Mouse (Mus musculus): Measurements from ENCODE around the gene Palm. TPM values are rescaled to one million over a fixed set of nuclear protein-coding genes. Genes with fewer than 3 reads are reported as not detected.

The Palm gene
- polyA plus RNA-seq, 1 experiment = 1.2 TPM

GRCm38 (mm10) chr10:79862049-79862788 lies 68.8 kb downstream of the Palm start:
- TF ChIP-seq GATA1 (IDR thresholded peaks at IDR 0.05; ENCODE audit: low read length) = no peak

- no peak for TF ChIP-seq GATA1 (IDR thresholded peaks at IDR 0.05; ENCODE audit: low read length)
Measured at GRCm38 (mm10) chr10:79862925-79863324, 69.6 kb downstream of the Palm start.

GRCm38 (mm10) chr10:79864351-79865188 lies 71.2 kb downstream of the Palm start:
- TF ChIP-seq GATA1 (IDR thresholded peaks at IDR 0.05; ENCODE audit: low read length) = no peak

- no peak for TF ChIP-seq GATA1 (IDR thresholded peaks at IDR 0.05; ENCODE audit: low read length)
Measured at GRCm38 (mm10) chr10:79865189-79865601, 71.8 kb downstream of the Palm start.

- TF ChIP-seq GATA1 (IDR thresholded peaks at IDR 0.05; ENCODE audit: low read length) = no peak
Measured at GRCm38 (mm10) chr10:79865801-79866295, 72.5 kb downstream of the Palm start.

- no peak for TF ChIP-seq GATA1 (IDR thresholded peaks at IDR 0.05; ENCODE audit: low read length)
Measured at GRCm38 (mm10) chr10:79866601-79867000, 73.2 kb downstream of the Palm start.

Other genes starting within 250 kb of the Palm start
- 0.05 TPM in 1 of 2 replicates, not detected in the other for gene Mier2, start 238.4 kb upstream of the Palm start, polyA plus RNA-seq (2012)
- gene Theg, start 206.2 kb upstream of the Palm start, polyA plus RNA-seq (2012) = not detected in 2 replicates
- not detected in 2 replicates for gene C2cd4c, start 179.5 kb upstream of the Palm start, polyA plus RNA-seq (2012)
- gene Shc2, start 155.7 kb upstream of the Palm start, polyA plus RNA-seq (2012) = not detected in 2 replicates
- gene Odf3l2, start 147.8 kb upstream of the Palm start, polyA plus RNA-seq (2012) = not detected in 2 replicates
- gene Madcam1, start 129.0 kb upstream of the Palm start, polyA plus RNA-seq (2012) = not detected in 2 replicates
- 119 and 126 TPM in 2 replicates for gene Tpgs1, start 124.2 kb upstream of the Palm start, polyA plus RNA-seq (2012)
- 540 and 646 TPM in 2 replicates for gene Cdc34, start 111.4 kb upstream of the Palm start, polyA plus RNA-seq (2012)
- 0.25 and 0.30 TPM in 2 replicates for gene Gzmm, start 104.6 kb upstream of the Palm start, polyA plus RNA-seq (2012)
- 834 and 1,207 TPM in 2 replicates for gene Bsg, start 89.1 kb upstream of the Palm start, polyA plus RNA-seq (2012)
- gene Hcn2, start 76.9 kb upstream of the Palm start, polyA plus RNA-seq (2012) = 0.49 and 0.78 TPM in 2 replicates
- gene Polrmt, start 47.0 kb upstream of the Palm start, polyA plus RNA-seq (2012) = 52.0 and 53.1 TPM in 2 replicates
- gene Fgf22, start 38.5 kb upstream of the Palm start, polyA plus RNA-seq (2012) = not detected in 2 replicates
- 373 and 414 TPM in 2 replicates for gene Rnf126, start 26.6 kb upstream of the Palm start, polyA plus RNA-seq (2012)
- gene Fstl3, start 16.3 kb upstream of the Palm start, polyA plus RNA-seq (2012) = 0.06 and 0.11 TPM in 2 replicates
- gene Prss57, start 2.6 kb upstream of the Palm start, polyA plus RNA-seq (2012) = not detected in 2 replicates
- not detected in 2 replicates for gene Misp, start 27.4 kb downstream of the Palm start, polyA plus RNA-seq (2012)
- gene Ptbp1, start 60.9 kb downstream of the Palm start, polyA plus RNA-seq (2012) = 1,266 and 1,318 TPM in 2 replicates
- gene Prtn3, start 80.9 kb downstream of the Palm start, polyA plus RNA-seq (2012) = 0.38 TPM in 1 of 2 replicates, not detected in the other
- not detected in 2 replicates for gene Plppr3, start 81.1 kb downstream of the Palm start, polyA plus RNA-seq (2012)
- not detected in 2 replicates for gene Elane, start 92.7 kb downstream of the Palm start, polyA plus RNA-seq (2012)
- gene Cfd, start 97.3 kb downstream of the Palm start, polyA plus RNA-seq (2012) = not detected in 2 replicates
- gene Med16, start 115.4 kb downstream of the Palm start, polyA plus RNA-seq (2012) = 64.2 and 66.0 TPM in 2 replicates
- not detected in 2 replicates for gene Gm26602, start 117.3 kb downstream of the Palm start, polyA plus RNA-seq (2012)
- 0.53 and 0.82 TPM in 2 replicates for gene Kiss1r, start 123.4 kb downstream of the Palm start, polyA plus RNA-seq (2012)
- 229 and 234 TPM in 2 replicates for gene R3hdm4, start 127.6 kb downstream of the Palm start, polyA plus RNA-seq (2012)
- 99.9 and 103 TPM in 2 replicates for gene Arid3a, start 133.5 kb downstream of the Palm start, polyA plus RNA-seq (2012)
- 85.4 and 95.5 TPM in 2 replicates for gene Wdr18, start 166.6 kb downstream of the Palm start, polyA plus RNA-seq (2012)
- gene Grin3b, start 177.1 kb downstream of the Palm start, polyA plus RNA-seq (2012) = 0.05 and 0.08 TPM in 2 replicates
- 308 and 394 TPM in 2 replicates for gene Tmem259, start 190.8 kb downstream of the Palm start, polyA plus RNA-seq (2012)
- 11.4 and 12.4 TPM in 2 replicates for gene Cnn2, start 195.0 kb downstream of the Palm start, polyA plus RNA-seq (2012)
- gene Abca7, start 202.9 kb downstream of the Palm start, polyA plus RNA-seq (2012) = 23.5 and 25.3 TPM in 2 replicates
- 160 and 189 TPM in 2 replicates for gene Arhgap45, start 223.1 kb downstream of the Palm start, polyA plus RNA-seq (2012)
- 180 and 263 TPM in 2 replicates for gene Polr2e, start 246.2 kb downstream of the Palm start, polyA plus RNA-seq (2012)